Mouse (Mus musculus): ENCODE results near the gene Slc6a5.

GRCm38 (mm10) chr7:49954834-49955233 lies 44.9 kb downstream of the Slc6a5 start:
- TF ChIP-seq POLR2A (IDR thresholded peaks at IDR 0.05; ENCODE audit: insufficient read length, low read depth) (no peak), SRF (IDR thresholded peaks at IDR 0.05; ENCODE audit: control insufficient read depth, insufficient read length, low read depth) (no peak), E2F4 (IDR thresholded peaks at IDR 0.05; ENCODE audit: insufficient read depth) (no peak), MAX (IDR thresholded peaks at IDR 0.05; ENCODE audit: low read depth) (no peak), REST (IDR thresholded peaks at IDR 0.05; ENCODE audit: insufficient read depth, insufficient read length) (no peak), CEBPB (IDR thresholded peaks at IDR 0.05; ENCODE audit: insufficient read depth, poor library complexity, severe bottlenecking) (no peak), TCF12 (IDR thresholded peaks at IDR 0.05; ENCODE audit: insufficient read depth, poor library complexity, severe bottlenecking) (no peak), POLR2AphosphoS2 (IDR thresholded peaks at IDR 0.05; ENCODE audit: insufficient read length, low read depth) (no peak), USF1 (IDR thresholded peaks at IDR 0.05; ENCODE audit: low read depth) (no peak), MYOG (IDR thresholded peaks at IDR 0.05; ENCODE audit: control insufficient read depth in 1 of 3, insufficient read depth in 1 of 3, insufficient read length in 2 of 3, low read depth in 2 of 3) (no peak), MYOD1 (IDR thresholded peaks at IDR 0.05; ENCODE audit: control insufficient read depth in 1 of 3, insufficient read length in 2 of 3, low read depth in 2 of 3) (no peak)
